Mouse (Mus musculus) activated CD4-positive, CD25-positive, alpha-beta regulatory T cell, adult 4 months (primary cell): ENCODE results near the gene Saal1. TPM values are rescaled to one million over a fixed set of nuclear protein-coding genes. Genes with fewer than 3 reads are reported as not detected.
A peak's percentile ranks its signal among the peaks of the same experiment; 100 is the strongest.
"Not testable (repeated sequence)": the region's sequence is repeated elsewhere in the genome, so short reads cannot be mapped to it uniquely, and the experiment has no call there.

Source experiments
- ATAC-seq: one replicate; pipeline ENCODE4 v1.8.0; 2017
- polyA plus RNA-seq, 2 experiments: library from polyadenylated mRNA; unstranded; fragments of 100-300 nt; shearing (Covaris generic); gene quantifications; one replicate each; pipeline ENCODE4 v1.2.1; 2017

Saal1 gene
- 10 to 100 TPM; 17.6 to 18.9 TPM for polyA plus RNA-seq

- peak; percentile 96 for ATAC-seq
Measured at GRCm38 (mm10) chr7:46710390-46710844, at the start of gene Saal1. Saal1 (minus strand) TSS chr7:46710680.

DNA sequence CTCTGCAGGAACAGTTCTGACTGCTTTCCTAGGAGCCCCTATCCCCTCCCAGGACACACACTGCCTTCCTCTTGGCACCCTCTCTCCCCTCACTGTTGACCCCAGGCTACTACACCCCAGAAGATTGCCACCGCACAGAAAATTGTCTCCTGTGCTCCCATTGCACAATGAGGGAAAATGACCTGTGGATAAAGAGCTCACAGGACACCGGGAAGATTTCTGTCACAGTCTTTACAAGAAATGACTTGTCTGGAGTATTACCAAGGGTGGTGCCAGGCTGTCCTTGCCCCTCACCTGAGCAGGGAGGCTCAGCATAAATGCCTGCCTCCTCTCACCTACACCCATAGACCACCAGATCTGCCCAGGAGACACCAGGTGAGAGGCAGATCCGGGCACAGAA is 41.0 kb upstream of the Saal1 start, which contains the start of gene Saa2:
Saa2 (plus strand) TSS at position 301 of the 400 bp plus-strand sequence.
- no peak for ATAC-seq

- no peak for ATAC-seq
Measured at GRCm38 (mm10) chr7:46748459-46748858, 38.0 kb upstream of the Saal1 start.

- no peak for ATAC-seq
Measured at GRCm38 (mm10) chr7:46746381-46746780, 35.9 kb upstream of the Saal1 start.

- no peak for ATAC-seq
Measured at GRCm38 (mm10) chr7:46745816-46746215, 35.3 kb upstream of the Saal1 start.

- not testable (repeated sequence) for ATAC-seq
Measured at GRCm38 (mm10) chr7:46742880-46743279, 32.4 kb upstream of the Saal1 start, which contains the start of gene Saa1. Saa1 (minus strand) TSS chr7:46742980.

GRCm38 (mm10) chr7:46740041-46740440 is 29.6 kb upstream of the Saal1 start:
- ATAC-seq: not testable (repeated sequence)

GRCm38 (mm10) chr7:46738561-46739460 is 28.3 kb upstream of the Saal1 start:
- no peak for ATAC-seq

- no peak for ATAC-seq
Measured at GRCm38 (mm10) chr7:46734983-46735382, 24.5 kb upstream of the Saal1 start.

DNA sequence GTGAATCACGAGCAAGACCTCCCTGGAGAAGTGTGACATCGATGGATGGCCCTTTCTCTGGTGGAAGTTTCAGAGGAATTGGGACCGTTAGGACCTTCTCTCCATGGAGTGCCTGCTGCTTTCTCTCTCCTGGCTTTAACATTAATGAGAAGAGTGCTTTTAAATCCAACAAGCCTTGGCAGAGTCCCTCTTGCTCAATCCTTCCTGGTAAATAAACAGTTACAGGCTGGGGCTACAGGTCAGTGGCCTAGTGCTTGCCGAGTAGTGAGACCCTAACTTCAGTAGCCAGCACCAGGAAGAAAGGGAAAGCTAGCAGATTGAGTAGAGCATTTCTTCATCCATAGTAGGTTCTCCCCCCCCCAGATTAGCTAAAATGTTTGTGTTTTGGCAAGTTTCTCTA is 22.0 kb upstream of the Saal1 start, which contains the start of gene Saa4:
Saa4 (minus strand) TSS at position 146 of the 400 bp plus-strand sequence.
- no peak for ATAC-seq

DNA sequence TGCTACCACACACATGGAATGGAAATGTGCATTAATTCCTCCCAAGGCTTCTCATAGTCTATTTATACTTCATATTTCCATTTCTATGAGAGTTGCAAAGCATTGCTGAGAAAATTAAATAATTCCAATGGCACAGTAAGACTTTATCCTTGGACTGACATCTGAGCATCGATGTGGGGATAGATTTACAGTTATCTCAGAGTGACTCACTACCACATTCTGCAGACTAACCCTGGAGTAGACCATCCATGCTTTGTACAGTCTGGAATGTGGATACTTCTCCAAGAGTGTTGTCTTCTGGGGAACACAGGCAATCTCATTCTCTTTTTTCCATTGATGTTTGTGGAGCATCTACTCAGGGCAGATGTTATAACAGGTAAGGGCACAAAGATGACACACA is 17.1 kb upstream of the Saal1 start:
- ATAC-seq: no peak

DNA sequence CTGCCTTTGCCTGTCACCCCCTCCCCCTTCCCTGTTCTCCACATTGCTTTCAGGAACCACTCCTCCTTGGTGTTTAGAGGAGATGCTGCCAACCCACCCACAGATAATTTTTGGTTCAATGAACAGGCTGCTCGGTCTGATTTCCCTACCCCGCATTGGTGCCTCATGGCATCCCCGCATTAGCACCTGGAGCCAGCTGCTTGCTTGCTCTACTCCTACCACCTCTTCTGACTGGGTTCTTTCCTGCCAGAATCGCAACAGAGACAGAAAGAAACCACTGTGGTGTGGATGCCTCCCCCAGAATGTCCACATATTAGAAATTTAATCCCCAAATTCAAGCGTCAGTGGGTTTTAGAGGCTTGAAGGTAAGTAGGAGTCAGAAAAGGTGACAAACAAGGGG is 13.9 kb upstream of the Saal1 start:
- ATAC-seq: no peak

DNA sequence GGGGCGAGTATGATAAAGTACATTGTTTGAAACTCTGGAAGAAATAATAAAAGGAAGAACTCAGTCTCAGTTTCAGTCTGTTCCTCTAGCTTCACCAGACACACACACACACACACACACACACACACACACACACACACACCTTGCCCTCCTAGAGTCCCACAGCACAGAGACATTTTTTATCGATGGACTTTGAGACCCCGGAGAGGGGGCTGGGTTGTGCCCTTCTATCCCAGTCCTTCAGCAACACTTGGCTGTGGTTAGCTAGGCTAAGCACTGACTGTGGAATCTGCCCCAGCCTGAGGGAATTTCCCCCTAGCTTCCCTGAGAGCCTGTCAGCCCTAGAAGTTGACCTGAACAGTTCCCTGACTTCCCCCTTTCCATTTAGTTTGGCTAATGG is 13.4 kb upstream of the Saal1 start:
- no peak for ATAC-seq

DNA sequence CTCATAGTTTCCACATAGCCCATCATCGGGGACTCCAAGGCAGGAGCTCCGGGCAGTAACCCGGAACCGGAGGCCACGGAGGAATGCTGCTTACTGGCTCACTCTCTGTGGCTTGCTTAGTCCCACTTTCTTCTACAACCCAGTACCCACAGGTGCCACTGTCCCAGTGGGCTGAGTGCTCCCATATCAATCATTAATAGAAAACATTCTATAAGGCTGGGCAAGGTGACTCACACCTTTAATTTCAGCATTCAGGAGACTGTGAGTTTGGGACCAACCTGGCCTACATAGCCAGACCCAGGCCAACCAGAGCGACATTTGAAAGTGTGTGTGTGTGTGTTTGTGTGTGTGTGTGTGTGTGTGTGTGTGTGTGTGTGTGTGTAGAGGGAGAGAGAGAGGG is 12.9 kb upstream of the Saal1 start:
- ATAC-seq: no peak

GRCm38 (mm10) chr7:46720460-46720859 is 10.0 kb upstream of the Saal1 start:
- no peak for ATAC-seq

DNA sequence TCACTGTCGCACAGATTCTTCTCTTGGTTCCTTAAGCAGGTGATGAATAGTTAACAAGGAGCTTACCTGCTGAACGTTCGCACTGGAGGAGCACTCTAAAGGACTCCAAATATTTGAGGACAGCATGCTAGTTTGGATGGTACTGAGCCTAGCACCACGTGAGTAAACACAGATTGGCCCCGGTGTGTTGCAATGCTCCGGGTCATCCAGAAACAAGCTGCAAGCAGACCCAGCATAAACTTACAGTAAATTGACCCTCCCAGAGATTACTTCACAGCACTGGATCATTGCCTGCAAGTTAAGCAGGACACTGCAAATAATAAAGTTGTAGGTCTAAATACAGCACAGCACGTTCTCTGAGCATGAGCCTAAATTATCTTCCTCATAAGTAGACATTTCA is 9.0 kb upstream of the Saal1 start:
- no peak for ATAC-seq

- no peak for ATAC-seq
Measured at GRCm38 (mm10) chr7:46718591-46719270, 8.3 kb upstream of the Saal1 start.

GRCm38 (mm10) chr7:46716897-46717296 is 6.4 kb upstream of the Saal1 start:
- no peak for ATAC-seq

GRCm38 (mm10) chr7:46715600-46715999 is 5.1 kb upstream of the Saal1 start, which contains the start of gene Saa3:
Saa3 (minus strand) TSS chr7:46715700.
- ATAC-seq: no peak

GRCm38 (mm10) chr7:46714518-46714917 is 4.0 kb upstream of the Saal1 start:
- ATAC-seq: peak; percentile 33

DNA sequence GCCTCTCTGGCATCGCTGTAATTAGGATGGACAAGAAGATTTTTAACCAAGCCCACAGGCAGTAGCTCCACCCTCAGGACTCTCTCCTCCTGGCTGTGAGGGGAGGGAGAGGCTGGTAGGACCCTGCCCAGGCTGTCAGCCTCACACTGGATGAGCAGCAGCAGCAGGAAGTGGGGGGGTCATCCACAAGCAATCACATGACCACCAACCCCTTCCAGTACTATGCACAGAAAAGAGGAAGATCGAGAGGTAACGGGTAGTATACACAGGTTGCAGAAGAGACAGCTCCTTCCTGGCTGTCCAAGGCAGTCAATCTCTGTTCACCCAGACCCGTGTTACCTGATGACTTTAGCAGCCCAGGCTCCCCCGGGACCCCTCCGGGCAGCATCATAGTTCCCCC is 1.8 kb upstream of the Saal1 start:
- ATAC-seq: no peak

DNA sequence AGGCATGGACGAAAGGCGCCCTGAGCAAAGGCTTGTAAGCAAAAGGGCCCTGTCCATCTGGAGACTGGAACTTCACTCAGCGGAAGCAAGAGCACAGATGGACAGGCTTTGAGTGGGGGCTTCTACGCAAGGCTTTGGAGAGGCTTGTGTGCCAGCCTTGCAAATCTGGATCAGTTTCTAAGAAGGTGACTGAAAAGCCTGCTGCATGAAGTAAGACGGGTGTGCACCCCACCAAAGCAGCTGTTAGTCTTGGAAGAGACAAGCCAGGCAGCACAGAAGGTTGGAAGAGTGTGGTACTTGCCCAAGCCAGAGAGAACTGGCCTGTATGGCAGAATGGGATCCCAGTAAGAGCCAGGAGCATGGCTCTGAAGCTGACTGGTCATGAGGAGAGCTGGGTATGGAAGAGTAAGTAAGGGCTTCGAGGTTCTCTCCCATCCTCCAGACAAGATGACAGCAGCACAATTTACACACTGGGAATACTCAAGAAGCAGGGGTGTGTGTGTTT is 9.9 kb downstream of the Saal1 start:
- ATAC-seq: no peak

- ATAC-seq: no peak
Measured at GRCm38 (mm10) chr7:46696754-46697153, 13.7 kb downstream of the Saal1 start.
